Mouse (Mus musculus): Measurements from ENCODE around the gene Tnp1. TPM values are rescaled to one million over a fixed set of nuclear protein-coding genes. Genes with fewer than 3 reads are reported as not detected.
A peak's percentile ranks its signal among the peaks of the same experiment; 100 is the strongest.

The Tnp1 gene
- polyA plus RNA-seq, 1 experiment from 2014 or later: not detected

DNA sequence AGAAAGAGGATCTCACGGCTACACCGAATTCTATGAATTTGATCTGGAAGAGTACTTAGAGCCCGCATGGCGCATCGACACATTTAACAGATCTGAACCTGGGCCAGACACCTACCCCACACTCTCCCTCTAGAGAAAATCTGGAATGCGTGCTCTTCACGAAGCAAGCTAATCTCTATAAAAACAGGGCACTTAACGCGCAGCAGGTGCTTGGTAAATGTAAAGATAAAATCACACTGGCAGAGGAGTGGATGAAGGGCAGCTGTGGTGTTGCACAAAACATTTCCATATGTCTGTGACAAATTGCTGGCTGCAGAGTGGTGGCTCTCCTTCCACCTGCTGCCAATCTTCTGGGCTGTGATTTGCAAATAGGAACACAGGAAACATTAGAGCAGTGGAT, 36.8 kb downstream of the Tnp1 start:
- WGBS: 71% methylated on average over 9 of the region's 9 CpGs
- Histone ChIP-seq H3K4me3 (ENCODE audit: low read length) (no peak overlapping the region), H3K4me1 (ENCODE audit: insufficient read depth, low read length) (no peaks in the 10 kb centered on the region), H3K9me3 (ENCODE audit: low read length) (no peaks in the 10 kb centered on the region), H3K4me2 (replicated peaks; ENCODE audit: low read depth, low read length) (no peak overlapping the region), H3K36me3 (ENCODE audit: insufficient read depth, low read length) (no peaks in the 10 kb centered on the region), H3K27ac (ENCODE audit: low read length) (no peak overlapping the region), H3K9ac (replicated peaks; ENCODE audit: low read length) (no peak overlapping the region), H3K27me3 (ENCODE audit: insufficient read depth, low read length) (no peaks in the 10 kb centered on the region)
- ATAC-seq (ENCODE audit: low FRiP score, low TSS enrichment): no peak

DNA sequence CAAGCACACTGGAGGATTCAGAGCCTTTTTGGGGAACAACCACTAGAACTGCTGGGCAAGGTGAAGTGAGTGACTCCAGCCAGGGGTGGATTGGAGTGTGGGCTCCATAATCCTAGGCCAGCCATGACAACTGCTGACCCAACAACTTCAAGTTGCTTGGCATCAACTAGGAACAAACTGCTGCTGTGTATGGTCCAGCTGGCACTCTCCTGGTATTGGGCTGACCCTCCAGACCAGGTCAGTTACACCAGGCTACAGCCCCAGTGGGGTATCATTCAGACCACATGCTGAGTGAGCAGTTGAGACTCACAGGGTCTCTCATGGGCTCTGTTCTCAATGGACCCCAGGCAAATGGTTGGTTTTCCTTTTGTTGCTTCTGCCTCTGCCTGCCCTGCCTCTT, 41.5 kb downstream of the Tnp1 start:
- H3K4me3 ChIP-seq (ENCODE audit: low read length): no peak overlapping the region
- no peaks in the 10 kb centered on the region for H3K27me3 ChIP-seq (ENCODE audit: insufficient read depth, low read length)
- no peak for ATAC-seq (ENCODE audit: low FRiP score, low TSS enrichment)
- H3K27ac ChIP-seq (ENCODE audit: low read length): no peak overlapping the region
- H3K36me3 ChIP-seq (ENCODE audit: insufficient read depth, low read length): no peaks in the 10 kb centered on the region
- no peak overlapping the region for H3K4me2 ChIP-seq (replicated peaks; ENCODE audit: low read depth, low read length)
- H3K9ac ChIP-seq (replicated peaks; ENCODE audit: low read length): no peak overlapping the region
- H3K9me3 ChIP-seq (ENCODE audit: low read length): no peaks in the 10 kb centered on the region
- H3K4me1 ChIP-seq (ENCODE audit: insufficient read depth, low read length): peaks cover 4% of the 10 kb centered on the region

DNA sequence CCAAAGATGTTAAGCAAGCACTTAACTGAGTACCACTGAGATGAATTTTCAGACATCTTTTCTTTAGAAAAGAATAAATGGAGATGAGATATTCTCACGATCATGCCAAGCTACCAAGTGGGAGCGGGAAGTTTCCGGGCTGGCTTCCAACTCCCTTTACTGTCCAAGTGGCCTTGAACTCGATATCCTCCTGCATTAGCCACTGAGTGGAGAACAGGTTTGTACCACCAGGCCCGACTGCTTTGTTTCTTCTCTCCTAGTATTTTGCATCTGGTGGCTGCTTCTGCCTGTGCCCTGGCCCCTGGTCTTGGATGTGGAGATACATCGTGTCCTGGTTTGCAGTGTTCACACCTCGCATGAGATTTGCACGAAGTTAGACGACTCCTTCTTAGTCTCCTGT, 45.2 kb downstream of the Tnp1 start:
- Histone ChIP-seq H3K4me3 (ENCODE audit: low read length) (no peak overlapping the region), H3K36me3 (ENCODE audit: insufficient read depth, low read length) (no peaks in the 10 kb centered on the region), H3K9ac (replicated peaks; ENCODE audit: low read length) (no peak overlapping the region), H3K4me1 (ENCODE audit: insufficient read depth, low read length) (peaks cover 7% of the 10 kb centered on the region), H3K27ac (ENCODE audit: low read length) (no peak overlapping the region), H3K4me2 (replicated peaks; ENCODE audit: low read depth, low read length) (no peak overlapping the region), H3K27me3 (ENCODE audit: insufficient read depth, low read length) (no peaks in the 10 kb centered on the region), H3K9me3 (ENCODE audit: low read length) (no peaks in the 10 kb centered on the region)
- 87% methylated on average over 9 of the region's 9 CpGs for WGBS
- no peak for ATAC-seq (ENCODE audit: low FRiP score, low TSS enrichment)

DNA sequence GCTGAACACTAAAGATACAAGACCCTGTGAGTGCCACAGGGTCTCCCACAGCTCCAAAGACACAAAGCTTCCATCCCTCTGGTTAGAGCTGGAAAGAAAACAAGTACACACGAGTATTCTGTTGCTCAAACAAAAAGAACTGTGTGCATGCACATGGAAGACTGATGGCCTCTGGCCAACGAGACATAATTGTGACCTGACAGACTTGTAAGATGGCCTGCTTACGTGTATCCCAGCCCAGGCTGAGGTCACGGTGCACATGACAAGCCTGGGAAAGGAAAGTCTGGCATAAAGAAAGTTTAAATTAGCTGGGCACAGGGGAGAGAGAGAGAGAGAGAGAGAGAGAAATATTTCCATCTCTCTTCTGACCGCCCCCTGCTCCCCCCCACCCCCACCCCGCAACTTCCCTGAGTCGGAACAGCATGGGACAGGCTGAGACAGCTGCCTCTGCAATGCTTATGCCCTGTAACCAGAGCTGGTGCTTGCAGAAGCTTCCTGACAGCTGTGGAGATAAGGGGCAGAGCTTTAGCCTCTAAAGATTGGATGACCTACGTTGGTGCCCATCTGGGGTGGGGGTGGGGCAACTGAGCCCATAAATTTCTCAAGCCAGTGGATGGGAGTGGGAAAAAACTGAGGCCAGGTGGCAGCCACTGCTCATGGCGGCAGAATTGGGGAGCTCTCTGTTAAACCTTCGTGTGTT, 46.4 kb downstream of the Tnp1 start:
- no peak overlapping the region for H3K4me3 ChIP-seq (ENCODE audit: low read length)
- H3K27me3 ChIP-seq (ENCODE audit: insufficient read depth, low read length): no peaks in the 10 kb centered on the region
- ATAC-seq (ENCODE audit: low FRiP score, low TSS enrichment): peak; percentile 70; the same call in 1 of the 2 replicates
- no peak overlapping the region for H3K27ac ChIP-seq (ENCODE audit: low read length)
- no peaks in the 10 kb centered on the region for H3K36me3 ChIP-seq (ENCODE audit: insufficient read depth, low read length)
- no peak overlapping the region for H3K4me2 ChIP-seq (replicated peaks; ENCODE audit: low read depth, low read length)
- 16% methylated on average over 10 of the region's 10 CpGs for WGBS
- H3K4me1 ChIP-seq (ENCODE audit: insufficient read depth, low read length): peaks cover 7% of the 10 kb centered on the region
- no peak overlapping the region for H3K9ac ChIP-seq (replicated peaks; ENCODE audit: low read length)
- H3K9me3 ChIP-seq (ENCODE audit: low read length): no peaks in the 10 kb centered on the region

DNA sequence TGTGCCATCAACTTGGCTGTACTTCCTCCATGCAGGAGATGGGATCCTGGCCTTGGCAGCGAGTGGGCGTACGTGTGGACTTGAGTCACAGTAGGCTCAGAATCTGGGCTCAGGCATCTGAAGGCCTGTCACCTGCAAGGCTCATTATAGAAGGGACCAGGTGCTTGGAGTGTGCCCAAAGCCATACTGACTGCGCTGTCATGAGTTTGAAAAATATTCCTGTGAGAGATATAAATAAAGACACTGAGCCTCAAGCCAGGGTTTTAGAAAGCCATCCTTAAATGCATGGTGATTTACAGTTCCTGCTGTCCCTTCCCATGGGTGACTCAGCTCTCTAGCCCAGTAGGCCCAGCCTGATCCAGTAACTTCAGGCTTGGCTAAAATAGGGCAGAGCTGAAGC, 49.3 kb downstream of the Tnp1 start:
- ATAC-seq (ENCODE audit: low FRiP score, low TSS enrichment): no peak
- H3K9me3 ChIP-seq (ENCODE audit: low read length): no peaks in the 10 kb centered on the region
- no peak overlapping the region for H3K27ac ChIP-seq (ENCODE audit: low read length)
- H3K4me2 ChIP-seq (replicated peaks; ENCODE audit: low read depth, low read length): no peak overlapping the region
- H3K27me3 ChIP-seq (ENCODE audit: insufficient read depth, low read length): no peaks in the 10 kb centered on the region
- WGBS: 84% methylated on average over 4 of the region's 4 CpGs
- no peak overlapping the region for H3K4me3 ChIP-seq (ENCODE audit: low read length)
- peaks cover 14% of the 10 kb centered on the region for H3K4me1 ChIP-seq (ENCODE audit: insufficient read depth, low read length)
- no peak overlapping the region for H3K9ac ChIP-seq (replicated peaks; ENCODE audit: low read length)
- no peaks in the 10 kb centered on the region for H3K36me3 ChIP-seq (ENCODE audit: insufficient read depth, low read length)

Other genes starting within 250 kb of the Tnp1 start
- gene Igfbp2, start 191.4 kb downstream of the Tnp1 start, polyA plus RNA-seq (2015; fragmentation: Nextera tagmentation; extraction: Ambion mirVana): 144 and 152 TPM in 2 replicates
- gene Igfbp5, start 141.0 kb downstream of the Tnp1 start, polyA plus RNA-seq (2015; fragmentation: Nextera tagmentation; extraction: Ambion mirVana): 89.0 and 104 TPM in 2 replicates